Mouse (Mus musculus) liver, embryonic 14.5 days (tissue): ENCODE data around the gene Pdap1.

Source experiments
- CTCF ChIP-seq: IDR thresholded peaks from 2 replicates; pipeline ENCODE4 v1.5.1; 2016; ENCODE audit warnings: antibody characterized with exemption, low read depth, control low read depth
- EP300 ChIP-seq: IDR thresholded peaks from 2 replicates; pipeline ENCODE4 v1.6.1; 2016; ENCODE audit warnings: antibody characterized with exemption, low read depth

DNA sequence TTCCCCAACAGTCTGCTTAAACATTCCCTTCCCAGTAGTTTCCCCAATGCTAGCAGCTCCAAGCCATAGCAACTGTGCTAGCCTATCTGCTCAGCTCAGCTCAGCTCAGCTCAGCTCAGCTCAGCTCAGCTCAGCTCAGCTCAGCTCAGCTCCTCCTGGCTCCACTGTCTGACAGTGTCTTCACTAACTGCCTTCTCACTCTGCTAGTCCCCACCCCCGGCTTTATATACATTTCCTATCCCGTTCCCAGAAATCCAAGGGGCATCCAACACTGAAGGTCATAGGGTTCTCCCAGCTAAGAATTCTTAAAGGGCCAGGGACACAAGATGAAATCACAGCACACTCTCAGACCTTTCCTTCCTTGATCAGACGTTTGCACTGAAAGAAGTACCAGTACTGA, 24.7 kb upstream of the Pdap1 start:
- TF ChIP-seq CTCF (no peak), EP300 (no peak)
